Mouse (Mus musculus) stomach, embryonic 16.5 days (tissue): ENCODE results near the gene Gorab. TPM values are rescaled to one million over a fixed set of nuclear protein-coding genes. Genes with fewer than 3 reads are reported as not detected.

Source experiments
- ATAC-seq: fragments of 200-750 bp; cut with Nextera tagmentation; 2 replicates; pipeline ENCODE4 v1.8.0; 2017; ENCODE audit warnings: moderate number of reproducible peaks, moderate TSS enrichment; ENCODE audit not compliant: insufficient read depth, low FRiP score
- H3K27ac ChIP-seq: fragments of 300-500 bp; sonication (generic); 2 replicates; pipeline ENCODE4 v1.5.1; 2014; ENCODE audit warnings: low read length
- H3K27me3 ChIP-seq: fragments of 300-500 bp; sonication (generic); 2 replicates; pipeline ENCODE4 v1.6.1; 2014; ENCODE audit warnings: low read length, control low read depth, mixed read lengths; ENCODE audit not compliant: control insufficient read depth, insufficient read depth
- H3K36me3 ChIP-seq: fragments of 300-500 bp; sonication (generic); 2 replicates; pipeline ENCODE4 v1.6.1; 2014; ENCODE audit warnings: low read length; ENCODE audit not compliant: control insufficient read depth, insufficient read depth
- H3K4me1 ChIP-seq: fragments of 300-500 bp; sonication (generic); 2 replicates; pipeline ENCODE4 v1.6.1; 2014; ENCODE audit warnings: low read length, control low read depth, mixed read lengths; ENCODE audit not compliant: control insufficient read depth, insufficient read depth
- H3K4me2 ChIP-seq: fragments of 300-500 bp; sonication (generic); 2 replicates; pipeline ENCODE4 v1.6.1; 2014; ENCODE audit warnings: low read depth, low read length, mixed read lengths
- H3K4me3 ChIP-seq: fragments of 300-500 bp; sonication (generic); replicated peaks from 2 replicates; pipeline ENCODE4 v1.5.1; 2014; ENCODE audit warnings: mild to moderate bottlenecking, low read length
- H3K9ac ChIP-seq: fragments of 300-500 bp; sonication (generic); 2 replicates; pipeline ENCODE4 v1.6.1; 2014; ENCODE audit warnings: low read length
- H3K9me3 ChIP-seq: fragments of 300-500 bp; sonication (generic); replicated peaks from 2 replicates; pipeline ENCODE4 v1.6.1; 2016; ENCODE audit warnings: low read length, control low read depth; ENCODE audit not compliant: control insufficient read depth
- WGBS: fragments of 180-500 bp; shearing (Covaris S2); extraction: QIAGEN DNeasy Blood & Tissue Kit; methylation state at CpG from one replicate; pipeline ENCODE4 v1.1.7; 2014; 5-methylcytosine and 5-hydroxymethylcytosine counted together
- polyA plus RNA-seq: library from polyadenylated mRNA; unstranded; fragments of >200 nt; fragmentation: Nextera tagmentation; extraction: Ambion mirVana; gene quantifications from 2 replicates; pipeline ENCODE4 v1.2.1, GENCODE M21; 2015

Gene Gorab
- polyA plus RNA-seq, 1 experiment from 2014 or later, result 18.8 TPM

DNA sequence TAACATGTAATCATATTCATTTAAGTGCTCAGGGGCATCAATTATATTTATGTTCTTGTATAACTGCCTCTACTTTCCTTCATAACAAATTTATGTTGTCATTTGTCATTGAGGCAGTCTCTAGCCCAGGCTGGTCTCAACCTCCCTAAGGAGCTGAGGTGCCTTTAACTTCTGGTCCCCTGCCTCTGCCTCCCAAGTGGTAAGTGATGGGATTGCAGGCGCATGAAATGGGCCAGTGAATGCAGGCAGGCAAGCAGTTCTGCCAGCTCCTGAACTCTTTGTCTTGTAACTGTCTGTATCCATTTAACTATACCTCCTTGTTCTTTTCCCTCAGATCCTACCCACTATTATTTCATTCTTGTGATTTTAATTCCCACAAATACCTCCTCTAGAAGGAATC is 58.5 kb downstream of the Gorab start:
- ATAC-seq, result no peak
- Histone ChIP-seq H3K9me3 (no peaks in the 10 kb centered on the region), H3K4me2 (no peak overlapping the region), H3K27ac (no peak overlapping the region), H3K36me3 (no peaks in the 10 kb centered on the region), H3K4me1 (no peaks in the 10 kb centered on the region), H3K27me3 (no peaks in the 10 kb centered on the region), H3K9ac (no peak overlapping the region), H3K4me3 (no peak overlapping the region)
- 29% methylated on average over 1 of the region's 1 CpGs for WGBS

DNA sequence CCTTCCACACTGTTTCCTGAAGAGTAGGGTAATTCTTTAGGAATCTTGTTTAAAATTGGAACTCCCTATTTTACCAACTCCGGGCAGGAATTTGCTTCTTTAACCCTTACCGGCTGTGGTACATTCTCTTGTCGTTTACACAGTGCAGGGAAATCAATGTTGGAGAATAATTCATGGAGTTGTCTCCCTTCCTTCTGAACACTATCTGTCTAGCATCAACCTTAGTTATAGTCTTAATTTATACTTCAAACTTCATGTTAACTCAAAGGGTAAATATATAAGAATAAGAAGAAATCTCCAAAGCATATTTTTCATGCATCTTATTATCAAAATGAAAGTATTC is 64.3 kb downstream of the Gorab start:
- H3K9me3 ChIP-seq, result no peaks in the 10 kb centered on the region
- no peak overlapping the region for H3K4me2 ChIP-seq
- WGBS, result 28% methylated on average over 3 of the region's 3 CpGs
- H3K4me1 ChIP-seq, result no peaks in the 10 kb centered on the region
- H3K9ac ChIP-seq, result no peak overlapping the region
- no peak for ATAC-seq
- H3K27me3 ChIP-seq, result no peaks in the 10 kb centered on the region
- H3K27ac ChIP-seq, result no peak overlapping the region
- no peak overlapping the region for H3K4me3 ChIP-seq
- no peaks in the 10 kb centered on the region for H3K36me3 ChIP-seq

- H3K4me3 ChIP-seq, result no peak overlapping the region
- no peak overlapping the region for H3K9ac ChIP-seq
- no peaks in the 10 kb centered on the region for H3K27me3 ChIP-seq
- WGBS, result 58% methylated on average over 7 of the region's 7 CpGs
- H3K27ac ChIP-seq, result no peak overlapping the region
- ATAC-seq, result no peak
- H3K4me2 ChIP-seq, result no peak overlapping the region
- H3K4me1 ChIP-seq, result no peaks in the 10 kb centered on the region
- no peaks in the 10 kb centered on the region for H3K9me3 ChIP-seq
- no peaks in the 10 kb centered on the region for H3K36me3 ChIP-seq
Measured at GRCm38 (mm10) chr1:163338525-163339218, 64.8 kb downstream of the Gorab start.

DNA sequence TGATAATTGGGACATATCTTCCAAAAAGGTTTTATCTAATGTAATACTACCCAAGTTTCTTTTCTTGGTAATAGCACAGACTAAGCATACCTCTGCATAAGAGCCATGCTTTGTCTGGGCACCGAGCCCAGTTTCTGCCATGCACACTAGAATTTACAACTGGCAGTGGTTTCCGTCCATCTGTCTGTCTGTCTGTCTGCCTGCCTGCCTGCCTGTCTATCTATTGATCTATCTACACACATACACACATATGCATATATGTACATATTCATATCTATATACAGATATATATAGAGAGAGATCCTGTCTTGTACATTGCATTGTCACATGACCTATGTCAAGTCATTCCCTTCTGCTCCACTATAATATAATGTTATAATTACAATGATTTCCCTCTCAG is 65.6 kb downstream of the Gorab start:
- no peak for ATAC-seq
- Histone ChIP-seq H3K4me2 (no peak overlapping the region), H3K9ac (no peak overlapping the region), H3K9me3 (no peaks in the 10 kb centered on the region), H3K27ac (no peak overlapping the region), H3K27me3 (no peaks in the 10 kb centered on the region), H3K4me3 (no peak overlapping the region), H3K4me1 (no peaks in the 10 kb centered on the region), H3K36me3 (no peaks in the 10 kb centered on the region)
- 90% methylated on average over 2 of the region's 2 CpGs for whole genome bisulfite sequencing

Other genes starting within 250 kb of the Gorab start
- 6.7 and 9.6 TPM in 2 replicates for gene Prrx1, start 90.0 kb downstream of the Gorab start, polyA plus RNA-seq